Mouse (Mus musculus) neutrophil, adult 65 days (primary cell): Measurements from ENCODE around the gene Nqo2. TPM values are rescaled to one million over a fixed set of nuclear protein-coding genes. Genes with fewer than 3 reads are reported as not detected.

Experiments
- total RNA-seq: library from RNA; stranded (reverse); gene quantifications from 2 replicates; pipeline ENCODE4 v1.2.4, GENCODE M21; 2023

Gene Nqo2
- 17.4 and 21.4 TPM in 2 replicates for total RNA-seq

DNA sequence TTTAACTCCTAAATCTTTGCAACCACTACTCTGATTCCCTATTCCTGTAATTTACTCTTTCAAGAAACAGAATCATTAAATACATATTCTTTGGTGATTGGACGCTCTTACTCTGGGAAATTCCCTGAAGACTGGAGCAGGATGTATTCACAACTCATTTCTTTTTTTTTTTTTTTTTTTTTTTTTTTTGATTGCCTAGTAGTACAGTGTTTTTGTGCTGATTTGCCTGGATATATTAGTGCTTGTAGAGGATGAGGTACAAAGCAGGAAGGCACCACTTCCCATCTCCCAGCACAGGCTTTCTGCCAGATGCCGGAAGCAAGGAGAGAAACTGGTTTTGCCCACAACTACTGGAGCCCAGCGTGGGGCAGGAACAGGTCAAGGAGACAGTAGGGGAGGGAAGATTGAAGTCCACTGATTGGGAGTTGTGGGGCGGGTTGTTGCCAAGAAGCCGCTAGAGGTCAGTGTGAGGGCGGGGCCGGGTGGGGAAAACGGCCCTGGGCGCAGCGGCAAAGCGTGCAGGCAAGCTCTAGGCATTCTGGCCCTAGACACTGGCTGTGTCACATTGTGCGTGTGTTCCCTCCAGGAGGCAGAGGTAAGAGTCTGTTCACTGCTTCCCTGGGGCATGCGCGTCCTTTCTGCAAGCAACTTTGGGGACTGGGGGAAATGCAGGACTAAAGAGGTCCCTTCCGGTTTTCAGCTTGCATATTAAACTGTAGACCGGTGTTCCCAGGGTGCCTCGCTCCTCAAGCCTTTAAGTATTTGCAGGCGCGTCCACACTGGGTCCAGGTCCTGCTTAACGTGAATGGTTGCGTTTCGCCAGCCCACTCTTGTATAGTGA is at the start of gene Nqo2:
Gene Nqo2, plus strand, starts transcription at position 482 of the 841 bp plus-strand sequence.

DNA sequence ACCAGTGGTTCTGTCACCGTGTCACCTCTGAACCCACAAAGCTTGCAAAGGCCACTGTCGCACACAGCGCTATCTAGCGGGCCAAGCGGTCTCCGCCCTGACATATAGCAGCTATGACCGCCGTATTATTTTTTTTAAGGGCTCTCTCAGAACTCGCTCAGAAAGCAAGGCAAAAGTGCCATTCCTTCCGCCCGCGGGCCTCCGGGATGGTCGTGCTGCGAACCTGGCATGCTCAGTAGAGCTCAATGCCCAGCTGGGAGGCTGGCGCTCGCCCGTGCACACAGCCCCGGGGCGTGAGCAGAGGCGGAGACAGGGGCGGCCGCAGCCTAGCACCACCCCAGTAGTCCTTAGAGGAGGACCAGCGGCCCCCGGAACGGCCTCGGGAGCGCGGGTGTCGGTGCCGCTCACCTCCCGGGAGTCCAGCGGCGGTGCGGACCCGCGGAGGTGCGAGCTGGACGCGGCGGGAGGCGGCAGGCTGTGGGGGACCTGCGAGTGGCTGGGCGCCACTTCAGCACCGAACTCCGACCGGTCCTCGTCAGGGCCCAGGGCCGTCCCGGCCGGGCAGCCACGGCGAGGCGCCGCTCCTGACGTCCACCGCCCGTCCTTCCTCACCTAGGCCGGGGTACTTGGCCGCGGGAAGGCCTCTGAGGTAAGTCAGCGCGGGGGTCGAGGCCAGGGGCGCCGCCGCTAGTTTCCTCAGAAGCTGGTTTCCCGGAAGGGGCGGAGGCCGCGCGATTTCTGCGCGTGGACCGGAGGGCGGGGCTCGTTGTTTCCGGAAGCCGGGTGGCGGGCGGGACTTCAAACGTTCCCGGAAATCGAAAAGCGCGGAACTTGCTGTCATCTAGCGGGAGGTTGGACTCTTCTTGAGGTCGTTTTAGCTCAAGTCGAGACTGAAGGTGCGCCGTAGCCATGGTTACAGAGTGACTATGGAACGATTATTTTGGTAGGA is 37.8 kb downstream of the Nqo2 start, which contains the start of the genes Ripk1 and Serpinb6a:
Gene Ripk1, plus strand, starts transcription at position 306 of the 949 bp plus-strand sequence.
Gene Serpinb6a, minus strand, starts transcription at position 737 of the 949 bp plus-strand sequence.

DNA sequence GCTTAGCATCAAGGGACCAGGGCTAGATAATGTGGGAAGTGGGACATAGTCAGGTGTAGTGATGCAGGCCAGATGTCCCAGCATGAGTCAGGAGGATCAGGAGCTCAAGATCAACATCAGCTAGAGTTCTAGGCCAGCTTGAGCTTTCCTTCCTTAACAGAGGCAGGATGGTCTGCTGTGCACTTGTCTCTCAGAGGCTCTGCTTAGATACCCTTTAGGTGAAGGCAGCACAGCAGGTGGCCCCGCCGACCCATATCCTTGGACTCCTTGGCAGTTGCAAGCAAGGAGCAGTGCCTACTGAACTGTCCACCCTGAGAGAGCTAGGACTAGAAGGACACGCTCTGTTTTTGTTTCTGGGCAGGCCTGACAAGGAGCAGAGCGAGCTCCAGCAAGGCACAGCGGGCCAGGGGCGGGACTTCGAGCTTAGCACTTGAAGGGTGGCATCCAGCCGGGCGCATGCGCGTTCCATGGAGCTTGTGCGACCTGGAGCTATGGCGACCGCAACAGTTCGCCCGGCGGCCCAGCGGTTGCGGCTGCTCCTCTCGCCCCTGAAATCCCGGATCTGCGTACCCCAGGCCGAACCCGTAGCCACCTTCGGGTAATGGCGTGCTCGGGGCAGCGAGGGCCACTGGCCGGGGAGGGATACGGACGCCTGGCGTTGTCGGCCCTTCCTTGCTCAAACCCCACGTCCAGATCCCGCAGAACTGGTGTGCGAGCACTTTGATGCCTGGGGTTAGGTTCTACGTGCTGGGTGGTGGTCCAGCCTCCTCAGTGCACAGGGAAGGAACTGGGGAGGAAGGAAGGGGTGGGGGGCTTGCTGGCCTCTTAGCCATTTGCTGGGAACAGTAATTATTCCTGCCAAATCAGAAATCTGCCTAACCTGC is 72.9 kb downstream of the Nqo2 start, which contains the start of gene Bphl:
Gene Bphl, plus strand, starts transcription at position 426 of the 884 bp plus-strand sequence.

Other genes with a start within 250 kb of the Nqo2 start
- not detected in 2 replicates for gene Serpinb6e, start 121.3 kb upstream of the Nqo2 start, total RNA-seq
- not detected in 2 replicates for gene Serpinb6c, start 59.0 kb upstream of the Nqo2 start, total RNA-seq
- 85.3 and 113 TPM in 2 replicates for gene Ripk1, start 37.7 kb downstream of the Nqo2 start, total RNA-seq
- gene Serpinb6a, start 38.1 kb downstream of the Nqo2 start, total RNA-seq: 16.6 and 18.1 TPM in 2 replicates
- 10.6 and 11.1 TPM in 2 replicates for gene Bphl, start 72.9 kb downstream of the Nqo2 start, total RNA-seq
- gene Tubb2a, start 113.3 kb downstream of the Nqo2 start, total RNA-seq: 16.4 and 20.3 TPM in 2 replicates
- 0.32 and 0.98 TPM in 2 replicates for gene Tubb2b, start 165.8 kb downstream of the Nqo2 start, total RNA-seq
- gene Psmg4, start 198.3 kb downstream of the Nqo2 start, total RNA-seq: 7.8 and 12.9 TPM in 2 replicates